Mouse (Mus musculus) liver, embryonic 12.5 days (tissue): ENCODE measurements around the gene Cenpf. TPM values are rescaled to one million over a fixed set of nuclear protein-coding genes. Genes with fewer than 3 reads are reported as not detected.
A peak's percentile ranks its signal among the peaks of the same experiment; 100 is the strongest.

Source experiments
- ATAC-seq: fragments of 200-750 bp; cut with Nextera tagmentation; 2 replicates; pipeline ENCODE4 v1.8.0; 2017; ENCODE audit warnings: moderate number of reproducible peaks, mild to moderate bottlenecking, moderate library complexity
- H3K27ac ChIP-seq: fragments of 300-500 bp; sonication (generic); 2 replicates; pipeline ENCODE4 v1.5.1; 2016; ENCODE audit warnings: mild to moderate bottlenecking
- H3K27me3 ChIP-seq: fragments of 300-500 bp; sonication (generic); replicated peaks from 2 replicates; pipeline ENCODE4 v1.6.1; 2016; ENCODE audit warnings: mild to moderate bottlenecking, moderate library complexity
- H3K36me3 ChIP-seq: fragments of 300-500 bp; sonication (generic); 2 replicates; pipeline ENCODE4 v1.6.1; 2016; ENCODE audit warnings: mild to moderate bottlenecking, moderate library complexity
- H3K4me1 ChIP-seq: fragments of 300-500 bp; sonication (generic); 2 replicates; pipeline ENCODE4 v1.6.1; 2016
- H3K4me2 ChIP-seq: fragments of 300-500 bp; sonication (generic); 2 replicates; pipeline ENCODE4 v1.6.1; 2016; ENCODE audit warnings: mild to moderate bottlenecking, moderate library complexity
- H3K4me3 ChIP-seq: fragments of 300-500 bp; sonication (generic); 2 replicates; pipeline ENCODE4 v1.5.1; 2016; ENCODE audit warnings: mild to moderate bottlenecking, moderate library complexity
- H3K9ac ChIP-seq: fragments of 300-500 bp; sonication (generic); 2 replicates; pipeline ENCODE4 v1.6.1; 2016; ENCODE audit warnings: mild to moderate bottlenecking, moderate library complexity
- H3K9me3 ChIP-seq: fragments of 300-500 bp; sonication (generic); replicated peaks from 2 replicates; pipeline ENCODE4 v1.6.1; 2016; ENCODE audit warnings: mild to moderate bottlenecking, moderate library complexity
- WGBS: fragments of 180-500 bp; shearing (Covaris S2); methylation state at CpG from one replicate; pipeline ENCODE4 v1.1.7; 2016; ENCODE audit not compliant: insufficient replicate concordance; 5-methylcytosine and 5-hydroxymethylcytosine counted together
- polyA plus RNA-seq: library from polyadenylated mRNA; unstranded; fragments of >200 nt; fragmentation: Nextera tagmentation; extraction: Ambion mirVana; gene quantifications from 2 replicates; pipeline ENCODE4 v1.2.1, GENCODE M21; 2016

Gene Cenpf
- polyA plus RNA-seq, 1 experiment from 2014 or later: 52.5 TPM

DNA sequence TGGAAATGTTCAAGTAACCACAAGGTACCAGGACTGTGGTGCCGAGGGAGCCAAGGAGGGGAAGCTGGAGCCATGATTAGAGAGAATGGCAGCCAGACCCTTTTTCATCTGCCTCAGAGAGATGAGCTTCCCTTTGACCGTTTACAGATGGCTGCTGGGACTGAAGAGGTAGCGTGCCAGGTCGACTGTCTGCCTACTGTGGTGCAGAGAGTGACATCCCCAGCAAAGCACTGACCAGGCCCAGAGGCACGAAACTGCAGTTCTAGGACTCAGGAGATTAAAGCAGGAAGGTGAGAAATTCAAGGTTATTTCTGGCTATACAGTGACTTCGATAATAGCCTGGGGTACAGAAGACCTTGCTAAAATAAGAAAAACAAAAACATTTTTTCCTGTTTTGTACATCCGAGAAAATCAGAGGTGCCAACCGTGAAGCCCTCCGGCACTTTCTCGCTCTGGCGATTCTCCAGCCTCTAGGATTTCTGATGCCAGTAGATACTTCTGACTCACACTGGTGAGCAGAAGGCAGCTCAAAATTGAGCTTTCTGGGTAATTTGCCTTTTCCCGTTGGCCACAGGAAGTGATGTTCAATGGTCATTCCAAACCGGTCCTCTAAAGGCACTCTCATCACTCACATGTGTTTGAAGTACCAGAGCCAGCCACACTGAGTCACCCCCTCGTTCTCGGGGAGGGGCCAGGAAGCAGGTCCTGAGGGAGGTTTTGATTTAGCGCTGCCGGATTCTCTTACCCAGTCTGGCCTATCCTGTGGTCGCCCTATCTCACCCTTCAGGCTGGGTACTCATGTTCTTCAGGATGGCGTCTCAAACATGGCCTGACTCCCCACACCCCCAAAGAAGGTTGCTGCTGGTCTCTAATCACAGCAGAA is 28.3 kb upstream of the Cenpf start:
- no peak overlapping the region for H3K9ac ChIP-seq
- no peak overlapping the region for H3K4me2 ChIP-seq
- H3K4me1 ChIP-seq: no peaks in the 10 kb centered on the region
- H3K27me3 ChIP-seq: peaks cover 14% of the 10 kb centered on the region; the same call in 1 of the 2 replicates
- peaks cover 5% of the 10 kb centered on the region; the same call in 1 of the 2 replicates for H3K9me3 ChIP-seq
- no peak overlapping the region for H3K4me3 ChIP-seq
- H3K27ac ChIP-seq: no peak overlapping the region
- no peak for ATAC-seq
- no peaks in the 10 kb centered on the region for H3K36me3 ChIP-seq
- 42% methylated on average over 19 of the region's 19 CpGs for WGBS

- no peak for ATAC-seq
- no peaks in the 10 kb centered on the region for H3K9me3 ChIP-seq
- H3K36me3 ChIP-seq: no peaks in the 10 kb centered on the region
- H3K4me1 ChIP-seq: no peaks in the 10 kb centered on the region
- no peak overlapping the region for H3K4me2 ChIP-seq
- WGBS: 69% methylated on average over 8 of the region's 8 CpGs
- H3K9ac ChIP-seq: no peak overlapping the region
- no peak overlapping the region for H3K27ac ChIP-seq
- H3K27me3 ChIP-seq: no peaks in the 10 kb centered on the region
- H3K4me3 ChIP-seq: no peak overlapping the region
Measured at GRCm38 (mm10) chr1:189709001-189709400, 21.1 kb upstream of the Cenpf start.

GRCm38 (mm10) chr1:189707419-189707818 is 19.5 kb upstream of the Cenpf start:
- H3K4me2 ChIP-seq: no peak overlapping the region
- H3K4me1 ChIP-seq: no peaks in the 10 kb centered on the region
- no peak overlapping the region for H3K9ac ChIP-seq
- H3K4me3 ChIP-seq: no peak overlapping the region
- H3K9me3 ChIP-seq: no peaks in the 10 kb centered on the region
- no peak for ATAC-seq
- 47% methylated on average over 5 of the region's 5 CpGs for WGBS
- no peaks in the 10 kb centered on the region for H3K36me3 ChIP-seq
- H3K27ac ChIP-seq: no peak overlapping the region
- H3K27me3 ChIP-seq: no peaks in the 10 kb centered on the region

DNA sequence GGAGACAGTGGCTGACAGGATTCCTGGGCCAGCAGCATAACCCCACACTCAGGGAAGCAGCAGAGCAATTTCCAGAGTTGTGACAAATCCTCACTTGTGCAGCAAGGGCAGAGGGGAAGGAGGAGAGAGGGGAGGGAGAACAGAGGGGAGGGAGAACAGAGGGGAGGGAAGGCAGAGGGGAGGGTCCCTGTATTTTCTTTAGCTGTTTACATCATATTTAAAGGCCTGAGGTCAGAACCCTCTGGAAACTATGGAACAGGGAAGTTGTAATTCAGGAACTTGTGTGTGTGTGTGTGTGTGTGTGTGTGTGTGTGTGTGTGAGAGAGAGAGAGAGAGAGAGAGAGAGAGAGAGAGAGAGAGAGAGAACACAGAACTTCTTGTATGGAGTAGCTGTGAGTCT is 19.1 kb upstream of the Cenpf start:
- H3K4me3 ChIP-seq: no peak overlapping the region
- no peaks in the 10 kb centered on the region for H3K4me1 ChIP-seq
- no peak overlapping the region for H3K9ac ChIP-seq
- no peaks in the 10 kb centered on the region; the same call in 1 of the 2 replicates for H3K27me3 ChIP-seq
- H3K9me3 ChIP-seq: no peaks in the 10 kb centered on the region
- no peak for ATAC-seq
- H3K4me2 ChIP-seq: no peak overlapping the region
- no peak overlapping the region for H3K27ac ChIP-seq
- no peaks in the 10 kb centered on the region for H3K36me3 ChIP-seq

- no peaks in the 10 kb centered on the region for H3K4me1 ChIP-seq
- ATAC-seq: no peak
- H3K36me3 ChIP-seq: no peaks in the 10 kb centered on the region
- H3K4me2 ChIP-seq: no peak overlapping the region
- H3K27ac ChIP-seq: no peak overlapping the region
- H3K9me3 ChIP-seq: no peaks in the 10 kb centered on the region
- no peak overlapping the region for H3K4me3 ChIP-seq
- no peak overlapping the region for H3K9ac ChIP-seq
- H3K27me3 ChIP-seq: no peaks in the 10 kb centered on the region; the same call in 1 of the 2 replicates
- 67% methylated on average over 12 of the region's 12 CpGs for WGBS
Measured at GRCm38 (mm10) chr1:189706040-189706645, 18.3 kb upstream of the Cenpf start.

DNA sequence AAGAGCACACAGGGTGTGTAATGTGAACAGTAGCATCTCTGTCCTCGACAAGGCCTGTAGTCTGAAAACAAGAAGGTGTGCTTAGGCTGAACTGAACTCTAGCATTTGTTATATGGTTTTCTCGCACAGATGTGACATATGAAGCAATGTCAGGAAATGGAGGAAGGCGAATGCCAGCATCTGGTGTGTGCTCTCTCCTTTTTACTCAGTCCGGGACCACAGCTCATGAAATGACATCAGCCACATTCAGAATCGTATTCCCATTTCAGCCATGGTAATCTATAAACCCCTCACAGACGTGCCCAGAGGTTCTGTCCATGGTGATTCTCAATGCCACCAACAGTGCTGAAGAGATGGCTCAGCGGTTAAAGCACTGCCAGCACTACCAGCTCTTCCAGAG is 15.7 kb upstream of the Cenpf start:
- Histone ChIP-seq H3K9ac (no peak overlapping the region), H3K27ac (no peak overlapping the region), H3K9me3 (no peaks in the 10 kb centered on the region), H3K4me3 (no peak overlapping the region), H3K36me3 (no peaks in the 10 kb centered on the region), H3K4me1 (no peaks in the 10 kb centered on the region), H3K27me3 (peaks cover 8% of the 10 kb centered on the region; the same call in 1 of the 2 replicates), H3K4me2 (no peak overlapping the region)
- WGBS: 61% methylated on average over 7 of the region's 7 CpGs
- ATAC-seq: no peak

DNA sequence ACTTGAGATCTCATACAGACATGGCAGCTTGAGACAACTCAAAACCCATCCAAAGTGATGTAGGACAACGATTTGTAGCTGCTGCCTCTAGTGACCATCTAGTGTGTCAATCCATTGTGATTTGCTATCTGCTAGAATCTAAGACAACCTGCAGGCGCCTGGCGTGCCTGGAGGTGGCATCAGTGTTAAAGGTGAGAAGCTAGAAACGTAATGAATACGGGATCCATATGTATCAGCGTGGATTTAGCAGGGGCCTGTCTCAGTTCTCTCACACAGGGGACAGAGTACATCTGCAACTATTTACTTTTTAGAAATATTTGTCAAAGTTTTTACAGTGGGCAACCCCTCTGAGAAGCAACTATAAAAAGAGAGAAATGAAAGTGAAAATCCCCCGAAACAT is 15.3 kb upstream of the Cenpf start:
- no peak overlapping the region for H3K27ac ChIP-seq
- H3K9me3 ChIP-seq: no peaks in the 10 kb centered on the region
- H3K4me3 ChIP-seq: no peak overlapping the region
- H3K4me1 ChIP-seq: no peaks in the 10 kb centered on the region
- ATAC-seq: no peak
- H3K27me3 ChIP-seq: peaks cover 8% of the 10 kb centered on the region; the same call in 1 of the 2 replicates
- no peak overlapping the region for H3K9ac ChIP-seq
- H3K36me3 ChIP-seq: no peaks in the 10 kb centered on the region
- H3K4me2 ChIP-seq: no peak overlapping the region
- 46% methylated on average over 7 of the region's 7 CpGs for WGBS

GRCm38 (mm10) chr1:189700990-189701389 is 13.1 kb upstream of the Cenpf start:
- Histone ChIP-seq H3K27me3 (peaks cover 8% of the 10 kb centered on the region; the same call in 1 of the 2 replicates), H3K4me2 (no peak overlapping the region), H3K36me3 (no peaks in the 10 kb centered on the region), H3K9me3 (no peaks in the 10 kb centered on the region), H3K4me1 (no peaks in the 10 kb centered on the region; the same call in 1 of the 2 replicates), H3K9ac (no peak overlapping the region), H3K27ac (no peak overlapping the region), H3K4me3 (no peak overlapping the region)
- WGBS: 0% methylated on average over 6 of the region's 6 CpGs
- ATAC-seq: no peak

- Histone ChIP-seq H3K9me3 (no peaks in the 10 kb centered on the region), H3K27ac (no peak overlapping the region), H3K27me3 (peaks cover 8% of the 10 kb centered on the region; the same call in 1 of the 2 replicates), H3K4me2 (no peak overlapping the region), H3K9ac (no peak overlapping the region), H3K4me3 (no peak overlapping the region), H3K36me3 (no peaks in the 10 kb centered on the region), H3K4me1 (peaks cover 7% of the 10 kb centered on the region)
- 41% methylated on average over 6 of the region's 6 CpGs for WGBS
- ATAC-seq: no peak
Measured at GRCm38 (mm10) chr1:189700186-189700585, 12.3 kb upstream of the Cenpf start.

DNA sequence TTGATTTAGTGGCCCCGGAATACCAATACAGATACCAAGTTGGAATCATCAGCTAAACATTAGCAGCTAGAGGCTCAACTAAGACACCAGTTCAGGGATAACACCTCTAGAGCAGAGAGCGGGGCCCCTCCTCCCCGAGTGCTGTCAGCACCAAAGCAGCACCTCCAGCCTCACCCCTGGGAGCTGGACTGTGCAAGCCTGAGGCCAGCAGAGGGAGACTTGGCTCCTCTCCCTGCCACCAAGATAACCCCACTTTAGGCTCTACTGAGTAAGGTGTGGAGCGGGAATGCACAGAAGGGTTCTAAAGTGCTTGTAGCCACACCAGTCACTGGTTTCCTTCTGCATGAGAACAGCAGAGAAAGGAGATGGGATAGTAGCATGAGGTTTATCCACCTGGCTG is 10.5 kb upstream of the Cenpf start:
- WGBS: 60% methylated on average over 4 of the region's 4 CpGs
- ATAC-seq: no peak
- Histone ChIP-seq H3K27me3 (peaks cover 8% of the 10 kb centered on the region; the same call in 1 of the 2 replicates), H3K4me3 (no peak overlapping the region), H3K4me1 (peaks cover 10% of the 10 kb centered on the region), H3K27ac (no peak overlapping the region), H3K4me2 (no peak overlapping the region), H3K9ac (no peak overlapping the region), H3K36me3 (no peaks in the 10 kb centered on the region), H3K9me3 (no peaks in the 10 kb centered on the region)

GRCm38 (mm10) chr1:189695321-189695720 is 7.4 kb upstream of the Cenpf start:
- peak; percentile 83 for ATAC-seq

DNA sequence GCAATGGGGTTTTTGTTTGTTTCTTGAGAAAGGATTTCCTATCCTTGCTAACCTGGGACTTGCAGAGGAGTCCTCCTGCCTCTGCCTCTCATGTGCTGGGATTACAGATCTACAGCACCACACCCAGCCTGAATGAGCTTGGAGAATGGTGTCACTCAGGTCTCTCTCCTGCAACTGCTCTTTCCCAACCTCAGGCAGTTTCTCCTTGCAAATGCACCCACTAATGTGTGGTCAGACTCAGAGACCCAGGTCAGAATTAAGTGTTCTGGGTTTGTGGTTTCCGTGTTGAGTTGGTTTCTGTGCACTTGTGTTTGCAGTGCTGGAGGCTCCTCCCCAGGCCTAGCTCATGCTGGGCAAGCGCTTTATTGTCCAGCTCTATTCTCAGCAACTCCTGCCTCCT is 6.5 kb upstream of the Cenpf start:
- Histone ChIP-seq H3K4me1 (peaks cover 13% of the 10 kb centered on the region), H3K36me3 (no peaks in the 10 kb centered on the region), H3K27me3 (no peaks in the 10 kb centered on the region; the same call in 1 of the 2 replicates), H3K4me3 (no peak overlapping the region), H3K9me3 (no peaks in the 10 kb centered on the region), H3K9ac (no peak overlapping the region), H3K4me2 (no peak overlapping the region), H3K27ac (no peak overlapping the region)
- 67% methylated on average over 2 of the region's 2 CpGs for WGBS
- no peak for ATAC-seq

More at GRCm38 (mm10) chr1:189695321-189695720, 7.4 kb upstream of the Cenpf start:
- Histone ChIP-seq H3K27ac (no peak overlapping the region), H3K9me3 (no peaks in the 10 kb centered on the region), H3K4me2 (no peak overlapping the region), H3K9ac (no peak overlapping the region), H3K4me1 (peaks cover 10% of the 10 kb centered on the region), H3K4me3 (no peak overlapping the region), H3K36me3 (no peaks in the 10 kb centered on the region), H3K27me3 (peaks cover 6% of the 10 kb centered on the region; the same call in 1 of the 2 replicates)
